Mouse (Mus musculus) inflammation-experienced regulatory T-cells (primary cell): ENCODE data around the gene Zfand4. TPM values are rescaled to one million over a fixed set of nuclear protein-coding genes. Genes with fewer than 3 reads are reported as not detected.

Source experiments
- polyA plus RNA-seq, 2 experiments: library from polyadenylated mRNA; unstranded; fragments of 100-300 nt; shearing (Covaris generic); gene quantifications; one replicate each; pipeline ENCODE4 v1.2.1; 2017

Gene Zfand4
- polyA plus RNA-seq = 1 to 10 TPM in 1 of 2 experiments, under 1 TPM in 1; 0.32 to 1.5 TPM

DNA sequence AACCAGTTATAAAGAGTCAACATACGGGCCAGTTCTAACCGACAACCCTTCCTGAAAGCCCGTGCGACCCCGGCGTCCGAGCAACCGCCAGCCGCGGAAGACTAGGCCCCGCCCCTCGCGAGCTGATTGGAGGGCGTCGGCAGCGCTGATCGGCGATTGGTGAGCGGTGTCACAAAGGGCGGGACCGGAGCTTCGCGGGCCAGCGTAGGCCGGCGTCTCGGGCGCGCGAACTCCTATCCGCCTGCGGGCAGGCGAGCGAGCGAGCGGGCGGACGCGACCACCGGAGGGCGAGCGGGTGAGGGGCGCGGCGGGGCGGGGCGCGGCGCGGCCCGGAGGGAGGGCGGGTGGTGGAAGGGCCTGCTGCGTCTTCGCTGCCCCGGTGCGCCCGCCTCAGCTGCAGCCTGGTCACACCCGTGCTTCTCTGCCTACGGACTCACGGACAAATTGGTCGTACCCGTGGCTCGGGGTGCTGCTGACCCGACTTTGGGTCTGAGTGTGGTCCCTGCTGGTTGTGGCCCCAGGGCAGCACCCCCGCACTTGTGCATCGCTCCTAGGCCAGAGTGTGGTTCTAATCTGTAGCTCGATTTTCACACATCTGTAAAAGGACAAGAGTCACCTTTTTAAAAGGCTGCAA lies at the start of gene Zfand4:
TSS of gene Zfand4 (plus strand) at position 205 of the 634 bp plus-strand sequence.

DNA sequence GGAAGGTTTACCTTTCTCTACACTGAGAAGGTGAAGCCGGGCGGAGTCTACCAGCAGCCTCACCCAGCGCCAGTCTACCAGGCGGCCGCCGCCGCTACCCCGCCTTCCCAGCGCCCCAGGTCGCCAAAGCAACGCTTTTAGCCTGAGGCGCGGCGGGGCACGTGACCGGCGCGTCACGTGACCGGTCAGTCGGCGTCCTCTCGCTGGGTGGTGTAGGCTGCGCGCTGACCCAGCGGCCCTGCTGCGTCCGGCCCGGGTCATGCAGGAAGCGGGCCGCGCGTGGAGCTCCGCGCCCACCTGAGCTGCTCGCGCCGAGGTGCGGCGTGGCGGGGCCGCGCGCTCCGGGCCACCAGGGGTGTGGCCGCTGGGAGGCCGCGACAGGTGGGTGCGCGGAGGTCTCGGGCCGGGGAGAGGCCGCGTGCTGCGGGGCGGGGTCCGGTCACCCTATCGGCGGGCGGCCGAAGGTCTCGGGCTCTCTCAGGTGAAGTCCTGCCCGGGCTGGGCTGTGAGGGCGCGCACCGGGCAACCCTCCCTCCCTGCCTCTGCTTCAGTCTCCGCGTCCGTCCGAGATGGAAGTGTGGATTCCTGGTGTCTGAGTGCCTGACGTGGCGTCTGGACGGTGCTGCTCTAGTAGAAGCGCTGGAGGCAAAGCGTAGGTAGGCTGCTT lies 73.9 kb downstream of the Zfand4 start, which contains the start of gene March8:
TSS of gene March8 (plus strand) at position 190 of the 667 bp plus-strand sequence.

Other genes starting within 250 kb of the Zfand4 start
- gene Tmcc1, start 70.7 kb upstream of the Zfand4 start, polyA plus RNA-seq = 10 to 100 TPM; 15.8 to 17.5 TPM
- 10 to 100 TPM; 67.0 to 73.9 TPM for gene Washc2, start 56.2 kb upstream of the Zfand4 start, polyA plus RNA-seq
- 1 to 10 TPM in 1 of 2 experiments, under 1 TPM in 1; 0.52 to 3.1 TPM for gene March8, start 73.8 kb downstream of the Zfand4 start, polyA plus RNA-seq
- gene Alox5, start 197.0 kb downstream of the Zfand4 start, polyA plus RNA-seq = 1 to 10 TPM in 1 of 2 experiments, under 1 TPM in 1; 0.11 to 1.5 TPM
- gene Olfr211, start 224.9 kb downstream of the Zfand4 start, polyA plus RNA-seq = not detected
- under 1 TPM; 0.19 to 0.38 TPM for gene Olfr212, start 242.3 kb downstream of the Zfand4 start, polyA plus RNA-seq